Mouse (Mus musculus): ENCODE results near the gene Gm11567.
"Not testable (repeated sequence)": the region's sequence is repeated elsewhere in the genome, so short reads cannot be mapped to it uniquely, and the experiment has no call there.

DNA sequence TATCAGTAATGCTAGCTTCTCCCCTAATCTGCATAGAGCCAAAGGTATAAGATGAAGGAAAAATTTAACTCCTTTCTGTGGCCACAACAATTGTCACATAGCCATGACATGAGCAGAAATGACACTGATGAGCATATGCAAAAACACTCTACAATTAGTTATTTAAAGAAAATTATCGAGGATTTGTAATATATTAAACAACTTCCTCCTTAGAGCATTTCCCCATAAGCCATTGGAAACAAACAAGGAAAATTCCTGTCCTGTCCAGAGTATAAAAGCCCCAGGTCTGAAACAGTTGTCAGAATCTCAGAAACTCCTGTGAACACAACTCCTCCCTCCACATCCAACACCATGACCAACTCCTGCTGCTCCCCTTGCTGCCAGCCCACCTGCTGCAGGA, 14.8 kb upstream of the Gm11567 start, which contains the start of gene Gm11559:
- TF ChIP-seq CTCF (IDR thresholded peaks at IDR 0.05); EP300 (IDR thresholded peaks at IDR 0.05; ENCODE audit: insufficient read depth, low read depth, low read length): not testable (repeated sequence)

Measured in heart, adult 2 months (tissue).